Comparison of ENCODE assay signal across 8 mouse cellular contexts in the genomic region with DNA sequence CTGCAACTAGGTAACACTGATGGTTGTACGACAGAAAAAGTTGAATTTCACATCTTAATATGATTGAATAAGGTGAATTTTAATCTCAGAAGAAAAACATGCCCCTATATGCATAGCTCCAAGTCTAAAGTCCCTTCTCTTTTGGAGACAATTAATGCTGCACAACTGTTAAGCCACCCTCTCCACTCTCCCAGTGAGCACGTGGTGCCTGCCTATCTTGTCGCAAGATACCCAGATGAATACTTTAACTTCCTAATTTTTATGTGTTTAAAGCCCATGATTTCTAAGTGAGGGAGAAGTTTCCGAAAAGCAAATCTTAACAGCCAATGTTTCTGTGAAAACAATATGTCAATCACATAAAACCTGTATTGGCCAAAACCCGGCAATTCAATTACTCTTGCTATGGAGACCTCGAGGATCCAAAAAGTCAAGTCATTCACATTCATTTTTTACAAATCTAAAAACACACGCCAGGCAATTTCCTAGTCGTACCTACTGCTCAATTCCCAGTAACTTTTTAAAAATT. TPM values are rescaled to one million over a fixed set of nuclear protein-coding genes. Genes with fewer than 3 reads are reported as not detected.
A peak's percentile ranks its signal among the peaks of the same experiment; 100 is the strongest.
DNase-seq lines count a peak whose midpoint lies in the region; ATAC-seq and TF ChIP-seq lines count a peak whose summit lies in the region.

No protein-coding gene starts in this region.

- no peak for TF ChIP-seq CTCF in hindbrain, postnatal 0 days (IDR thresholded peaks at IDR 0.05; ENCODE audit: low read depth)

- H3K4me3 ChIP-seq in heart, embryonic 14.5 days (ENCODE audit: control insufficient read depth in 1 of 2, insufficient read depth in 1 of 2, low read depth in 1 of 2, low read length in 2 of 2): peak overlapping the region; percentile 76 to 95
- peak overlapping the region; percentile 87 for H3K4me3 ChIP-seq in hindbrain, postnatal 0 days (ENCODE audit: low read length)
- H3K4me3 ChIP-seq in midbrain, embryonic 15.5 days: peak overlapping the region; percentile 70

- intact Hi-C loops in heart, postnatal 36 days (cut with DNase I): loop anchor here (1.0 to 5.0 kb wide), 2 partner anchors 16 to 821 kb away; partner anchors contain the start of genes Mrps14 and Zbtb37
- intact Hi-C loops in gastrocnemius, postnatal 36 days (cut with DNase I): loop anchor here (1.0 kb wide), 1 partner anchor 16 kb away; the partner anchor contains the start of gene Mrps14
- intact Hi-C loops in left cerebral cortex, postnatal 4 days (cut with DNase I): loop anchor here (10.0 kb wide), 1 partner anchor 503 kb away; no protein-coding TSS in a partner anchor

- peaks cover 14% of the 10 kb centered on the region for H3K36me3 ChIP-seq in heart, embryonic 14.5 days (ENCODE audit: control insufficient read depth, insufficient read depth, low read length)
- H3K36me3 ChIP-seq in hindbrain, postnatal 0 days (ENCODE audit: insufficient read depth, low read length): peaks cover 11% of the 10 kb centered on the region; the same call in 1 of the 2 replicates
- peaks cover 10% of the 10 kb centered on the region for H3K36me3 ChIP-seq in midbrain, embryonic 15.5 days (replicated peaks)

- peak overlapping the region; percentile 95 to 99; a peak in 3 of 4 replicates for H3K27ac ChIP-seq in heart, embryonic 14.5 days (replicated peaks in 1 of 2; ENCODE audit: control insufficient read depth in 1 of 2, insufficient read depth in 1 of 2, low read depth in 2 of 2, low read length in 2 of 2)
- H3K27ac ChIP-seq in hindbrain, postnatal 0 days: peak overlapping the region; percentile 99
- H3K27ac ChIP-seq in midbrain, embryonic 15.5 days: peak overlapping the region; percentile 99

- no peak for DNase-seq in heart, postnatal 36 days
- DNase-seq in c-Kit-positive CD71-positive TER-119-positive erythroid progenitor cells, embryonic 14.5 days (ENCODE audit: low spot score): peak; percentile 37
- peak; percentile 9 for DNase-seq in hindbrain, postnatal 0 days (ENCODE audit: low spot score)
- no peak for DNase-seq in gastrocnemius, postnatal 36 days
- DNase-seq in cerebellum, adult 11 months: no peak
- no peak for DNase-seq in left cerebral cortex, postnatal 4 days

- WGBS in heart, embryonic 14.5 days: 3% methylated on average over 8 of the region's 8 CpGs
- WGBS in hindbrain, postnatal 0 days: under 1% methylated on average over 8 of the region's 8 CpGs
- WGBS in midbrain, embryonic 15.5 days: 3% methylated on average over 8 of the region's 8 CpGs

- H3K4me1 ChIP-seq in heart, embryonic 14.5 days (ENCODE audit: control insufficient read depth in 2 of 2, insufficient read depth in 2 of 2, low read length in 2 of 2): peaks cover 3 to 22% of the 10 kb centered on the region in 2 experiments; a peak in 3 of 4 replicates
- H3K4me1 ChIP-seq in hindbrain, postnatal 0 days (ENCODE audit: insufficient read depth, low read length): peaks cover 18% of the 10 kb centered on the region
- H3K4me1 ChIP-seq in midbrain, embryonic 15.5 days: peaks cover 27% of the 10 kb centered on the region

- H3K9ac ChIP-seq in heart, embryonic 14.5 days (ENCODE audit: low read length): peak overlapping the region; percentile 91
- peak overlapping the region; percentile 83 for H3K9ac ChIP-seq in hindbrain, postnatal 0 days (replicated peaks; ENCODE audit: low read length)
- H3K9ac ChIP-seq in midbrain, embryonic 15.5 days: peak overlapping the region; percentile 78

- H3K4me2 ChIP-seq in heart, embryonic 14.5 days (ENCODE audit: low read length): peak overlapping the region; percentile 61
- H3K4me2 ChIP-seq in hindbrain, postnatal 0 days (ENCODE audit: low read depth, low read length): peak overlapping the region; percentile 86
- H3K4me2 ChIP-seq in midbrain, embryonic 15.5 days: peak overlapping the region; percentile 75

- no peaks in the 10 kb centered on the region for H3K9me3 ChIP-seq in heart, embryonic 14.5 days (ENCODE audit: control insufficient read depth, low read length)
- no peaks in the 10 kb centered on the region for H3K9me3 ChIP-seq in hindbrain, postnatal 0 days (ENCODE audit: low read length)
- H3K9me3 ChIP-seq in midbrain, embryonic 15.5 days: no peaks in the 10 kb centered on the region

- no peaks in the 10 kb centered on the region for H3K27me3 ChIP-seq in heart, embryonic 14.5 days (ENCODE audit: control insufficient read depth, insufficient read depth, low read length)
- no peaks in the 10 kb centered on the region for H3K27me3 ChIP-seq in hindbrain, postnatal 0 days (ENCODE audit: insufficient read depth, low read length)
- no peaks in the 10 kb centered on the region for H3K27me3 ChIP-seq in midbrain, embryonic 15.5 days (replicated peaks)

- no peak for ATAC-seq in heart, embryonic 14.5 days (ENCODE audit: insufficient number of reproducible peaks, insufficient read depth, low FRiP score, low read depth)
- ATAC-seq in hindbrain, postnatal 0 days: no peak
- ATAC-seq in midbrain, embryonic 15.5 days (replicated peaks): no peak

RNA-seq across cellular contexts. Expression of gene Cacybp, which starts 1.0 kb away (rescaled TPM):
- polyA plus RNA-seq in heart, embryonic 14.5 days (2014; fragmentation: Nextera tagmentation; extraction: Ambion mirVana): 144 and 148 TPM in 2 replicates
- total RNA-seq in heart, postnatal 36 days (2021): 10 to 100 TPM; 62.9 to 70.7 TPM
- 49.5 and 76.6 TPM in 2 replicates for total RNA-seq in hindbrain, postnatal 0 days (2014; rRNA removed)
- 316 and 317 TPM in 2 replicates for polyA plus RNA-seq in hindbrain, postnatal 0 days (2015; fragmentation: Nextera tagmentation; extraction: Ambion mirVana)
- 242 and 256 TPM in 2 replicates for polyA plus RNA-seq in midbrain, embryonic 15.5 days (2015; fragmentation: Nextera tagmentation; extraction: Ambion mirVana)
- total RNA-seq in gastrocnemius, postnatal 36 days (2021): 10 to 100 TPM; 43.8 to 49.1 TPM
- total RNA-seq in left cerebral cortex, postnatal 4 days (2021): 100 to 1,000 TPM; 122 to 128 TPM

RNA-seq across cellular contexts. Expression of gene Mrps14, which starts 16.6 kb away (rescaled TPM):
- polyA plus RNA-seq in heart, embryonic 14.5 days (2014; fragmentation: Nextera tagmentation; extraction: Ambion mirVana): 180 and 204 TPM in 2 replicates
- total RNA-seq in heart, postnatal 36 days (2021): 100 to 1,000 TPM in 1 of 2 experiments, 10 to 100 TPM in 1; 95.8 to 110 TPM
- 7.3 and 16.9 TPM in 2 replicates for total RNA-seq in hindbrain, postnatal 0 days (2014; rRNA removed)
- polyA plus RNA-seq in hindbrain, postnatal 0 days (2015; fragmentation: Nextera tagmentation; extraction: Ambion mirVana): 138 and 149 TPM in 2 replicates
- polyA plus RNA-seq in midbrain, embryonic 15.5 days (2015; fragmentation: Nextera tagmentation; extraction: Ambion mirVana): 113 and 126 TPM in 2 replicates
- total RNA-seq in gastrocnemius, postnatal 36 days (2021): 10 to 100 TPM; 70.9 to 75.9 TPM
- total RNA-seq in left cerebral cortex, postnatal 4 days (2021): 10 to 100 TPM; 41.1 to 48.1 TPM

RNA-seq across cellular contexts. Expression of gene Tnn, which starts 58.3 kb away (rescaled TPM):
- polyA plus RNA-seq in heart, embryonic 14.5 days (2014; fragmentation: Nextera tagmentation; extraction: Ambion mirVana): 0.03 and 0.04 TPM in 2 replicates
- not detected for total RNA-seq in heart, postnatal 36 days (2021)
- total RNA-seq in hindbrain, postnatal 0 days (2014; rRNA removed): 0.84 and 1.0 TPM in 2 replicates
- 0.09 and 0.10 TPM in 2 replicates for polyA plus RNA-seq in hindbrain, postnatal 0 days (2015; fragmentation: Nextera tagmentation; extraction: Ambion mirVana)
- polyA plus RNA-seq in midbrain, embryonic 15.5 days (2015; fragmentation: Nextera tagmentation; extraction: Ambion mirVana): not detected in 2 replicates
- total RNA-seq in gastrocnemius, postnatal 36 days (2021): not detected
- total RNA-seq in left cerebral cortex, postnatal 4 days (2021): under 1 TPM; 0.62 to 0.95 TPM

Comparison
In these comparisons a context has a peak if more than half of its experiments do, and no peak if none do; other contexts are left out.
1. DNase-seq: peak in c-Kit-positive CD71-positive TER-119-positive erythroid progenitor cells, embryonic 14.5 days (single experiment) and hindbrain, postnatal 0 days (single experiment); none in heart, postnatal 36 days (0 of 2), gastrocnemius, postnatal 36 days (0 of 2), cerebellum, adult 11 months (single experiment) and left cerebral cortex, postnatal 4 days (single experiment).
2. Peak in every context shown above with its lines, with median percentiles within 50 percentile points of each other: H3K27ac ChIP-seq, H3K4me2 ChIP-seq, H3K4me3 ChIP-seq and H3K9ac ChIP-seq.